Mouse (Mus musculus): ENCODE results near the gene Casq2.

- TF ChIP-seq CTCF (IDR thresholded peaks at IDR 0.05; ENCODE audit: control insufficient read depth, insufficient read depth, insufficient read length) (no peak), CEBPB (IDR thresholded peaks at IDR 0.05; ENCODE audit: low read depth) (no peak), MYOG (IDR thresholded peaks at IDR 0.05; ENCODE audit: control insufficient read depth, extremely low read depth, insufficient read length) (no peak), USF1 (IDR thresholded peaks at IDR 0.05; ENCODE audit: low read depth) (no peak)
Observed at GRCm38 (mm10) chr3:102167555-102168210, 81.5 kb downstream of the Casq2 start.

Data from C2C12 (cell line).